Mouse (Mus musculus) induced T-regulatory cell, adult 2 months (primary cell): ENCODE results near the gene Cdkl5.
"Not testable (repeated sequence)": the region's sequence is repeated elsewhere in the genome, so short reads cannot be mapped to it uniquely, and the experiment has no call there.

Source experiments
- DNase-seq: peaks from one replicate; pipeline ENCODE4 v3.0.0-alpha.2; 2012; ENCODE audit warnings: low read depth

Cdkl5 gene

GRCm38 (mm10) chrX:160906952-160907351 lies 87.6 kb downstream of the Cdkl5 start, which contains the start of gene Gja6:
Gene Gja6, minus strand, starts transcription at chrX:160907052.
- no peak for DNase-seq

- DNase-seq: no peak
Measured at GRCm38 (mm10) chrX:160906477-160906876, 88.0 kb downstream of the Cdkl5 start.

- DNase-seq: no peak
Measured at GRCm38 (mm10) chrX:160905913-160906312, 88.6 kb downstream of the Cdkl5 start.

- no peak for DNase-seq
Measured at GRCm38 (mm10) chrX:160905041-160905678, 89.3 kb downstream of the Cdkl5 start.

GRCm38 (mm10) chrX:160901118-160901517 lies 93.4 kb downstream of the Cdkl5 start:
- DNase-seq: no peak

GRCm38 (mm10) chrX:160892077-160892476 lies 102.4 kb downstream of the Cdkl5 start:
- DNase-seq: no peak

- no peak for DNase-seq
Measured at GRCm38 (mm10) chrX:160886301-160886700, 108.2 kb downstream of the Cdkl5 start.

GRCm38 (mm10) chrX:160866576-160866975 lies 127.9 kb downstream of the Cdkl5 start:
- no peak for DNase-seq

- DNase-seq: no peak
Measured at GRCm38 (mm10) chrX:160865022-160865421, 129.5 kb downstream of the Cdkl5 start.

GRCm38 (mm10) chrX:160863689-160864383 lies 130.7 kb downstream of the Cdkl5 start:
- DNase-seq: no peak

- DNase-seq: no peak
Measured at GRCm38 (mm10) chrX:160808226-160808625, 186.3 kb downstream of the Cdkl5 start.

- no peak for DNase-seq
Measured at GRCm38 (mm10) chrX:160804409-160805150, 189.9 kb downstream of the Cdkl5 start.

GRCm38 (mm10) chrX:160794920-160795319 lies 199.6 kb downstream of the Cdkl5 start:
- no peak for DNase-seq

GRCm38 (mm10) chrX:160782276-160782675 lies 212.2 kb downstream of the Cdkl5 start:
- no peak for DNase-seq

GRCm38 (mm10) chrX:160773033-160773432 lies 221.5 kb downstream of the Cdkl5 start:
- no peak for DNase-seq

GRCm38 (mm10) chrX:160769622-160770021 lies 224.9 kb downstream of the Cdkl5 start:
- DNase-seq: not testable (repeated sequence)

- no peak for DNase-seq
Measured at GRCm38 (mm10) chrX:160767713-160768112, 226.8 kb downstream of the Cdkl5 start, which contains the start of gene Rs1. Gene Rs1, plus strand, starts transcription at chrX:160768013.

- DNase-seq: no peak
Measured at GRCm38 (mm10) chrX:160766233-160766616, 228.3 kb downstream of the Cdkl5 start.

- DNase-seq: peak; percentile 93
Measured at GRCm38 (mm10) chrX:160765389-160766232, 228.9 kb downstream of the Cdkl5 start.

- no peak for DNase-seq
Measured at GRCm38 (mm10) chrX:160750808-160751207, 243.7 kb downstream of the Cdkl5 start.

- no peak for DNase-seq
Measured at GRCm38 (mm10) chrX:160748653-160749052, 245.9 kb downstream of the Cdkl5 start.

- DNase-seq: no peak
Measured at GRCm38 (mm10) chrX:160745399-160745798, 249.1 kb downstream of the Cdkl5 start.
